Mouse (Mus musculus) embryonic fibroblast, embryonic 13.5 days (primary cell): ENCODE data around the gene Nmrk1.

Experiments
- CTCF ChIP-seq: IDR thresholded peaks from 2 replicates; pipeline ENCODE4 v1.5.1; 2011; ENCODE audit warnings: mild to moderate bottlenecking, control low read depth, low read length, moderate library complexity, borderline replicate concordance; ENCODE audit not compliant: insufficient read depth
- POLR2A ChIP-seq: IDR thresholded peaks from 2 replicates; pipeline ENCODE4 v1.6.1; 2011; ENCODE audit warnings: low read depth, mild to moderate bottlenecking, control low read depth, low read length, moderate library complexity

- no peak for TF ChIP-seq CTCF
- TF ChIP-seq POLR2A, result no peak
Observed at GRCm38 (mm10) chr19:18654984-18655383, 23.2 kb downstream of the Nmrk1 start.
